Mouse (Mus musculus): ENCODE results near the gene Ccnd3.

Gene Ccnd3

DNA sequence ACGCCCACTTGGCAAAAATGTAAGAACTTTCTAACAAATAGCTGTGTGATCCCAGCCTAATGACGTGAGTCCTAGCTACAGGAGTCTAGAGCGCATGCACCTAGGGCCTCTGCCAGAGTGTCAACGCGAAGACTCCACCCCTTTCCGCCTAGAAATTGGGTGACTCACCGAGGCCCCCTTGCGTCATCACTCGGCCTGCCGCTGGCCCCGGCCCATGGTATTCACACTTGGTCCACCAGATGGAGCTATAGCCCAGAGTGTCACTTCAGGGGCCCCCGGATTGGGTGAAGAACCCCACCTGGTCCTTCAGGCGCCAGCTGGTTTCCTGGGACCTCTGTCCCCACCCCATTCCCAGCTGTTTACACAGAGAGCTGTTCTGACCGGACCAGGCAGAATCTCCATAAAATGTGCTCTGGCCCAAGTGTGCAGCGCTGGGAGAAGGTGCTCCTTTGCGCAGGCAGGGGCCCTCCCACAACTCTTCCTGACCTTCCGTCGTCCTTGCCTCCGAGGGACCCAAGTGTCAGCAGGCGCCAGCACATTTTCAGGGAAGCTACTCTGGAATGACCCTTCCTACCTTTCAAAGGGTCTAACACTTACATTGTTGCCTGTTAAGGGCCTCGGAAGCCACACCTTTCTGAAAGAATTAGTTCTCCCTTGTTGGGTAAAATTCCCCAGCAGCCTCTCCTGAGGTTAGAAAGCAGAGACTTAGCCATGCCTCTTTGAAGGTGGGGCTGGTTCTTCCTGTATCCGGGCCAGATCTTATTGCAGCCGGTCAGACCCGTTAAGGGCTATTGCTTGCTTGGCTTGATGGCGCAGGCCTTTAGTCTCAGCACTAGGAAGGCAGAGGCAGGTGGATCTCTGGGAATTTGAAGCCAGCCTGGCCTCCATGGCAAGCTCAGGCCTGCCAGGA lies 6.5 kb downstream of the Ccnd3 start:
- DNase-seq (ENCODE audit: low read depth in 1 of 2, low spot score in 2 of 2): peak; percentile 95 to 99

DNA sequence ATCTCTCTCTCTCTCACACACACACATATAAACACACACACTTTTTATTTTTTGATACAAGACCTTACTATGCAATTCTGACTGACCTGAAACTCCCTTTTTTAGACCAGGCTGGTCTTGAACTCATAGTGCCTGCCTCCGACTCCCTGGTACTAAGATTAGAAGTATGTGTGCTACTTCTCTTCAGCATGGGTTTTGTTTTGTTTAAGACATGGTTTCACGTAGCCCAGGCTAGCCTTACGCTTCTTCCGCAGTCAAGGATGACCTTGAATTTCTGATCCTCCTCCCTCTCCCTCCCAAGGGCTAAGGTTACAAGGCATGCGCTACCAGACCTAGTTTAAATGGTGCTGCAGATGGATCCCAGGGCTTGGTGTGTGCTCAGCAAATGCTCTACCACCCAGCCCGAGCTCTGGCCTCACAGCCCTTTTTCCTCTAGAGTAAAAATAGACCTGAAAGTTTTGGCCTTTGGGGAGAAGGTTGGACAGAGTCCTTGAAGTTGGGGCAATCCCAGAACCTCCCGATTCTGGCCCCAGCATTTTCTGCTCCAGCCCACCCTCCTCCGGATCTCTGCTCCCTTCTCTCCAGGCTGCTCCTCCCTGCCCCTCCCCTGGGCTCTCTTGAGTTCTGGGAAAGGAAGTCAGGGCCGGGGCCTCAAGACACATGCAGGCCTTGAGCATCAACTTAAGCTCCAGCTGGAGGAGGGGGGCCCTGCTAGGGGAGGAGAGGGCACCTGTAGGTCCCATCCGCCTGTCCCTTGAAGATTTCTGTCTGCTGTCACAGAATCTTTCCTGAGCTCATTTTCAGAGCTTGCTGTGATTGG lies 8.3 kb downstream of the Ccnd3 start:
- no peak for DNase-seq (ENCODE audit: low read depth in 1 of 2, low spot score in 2 of 2)

DNA sequence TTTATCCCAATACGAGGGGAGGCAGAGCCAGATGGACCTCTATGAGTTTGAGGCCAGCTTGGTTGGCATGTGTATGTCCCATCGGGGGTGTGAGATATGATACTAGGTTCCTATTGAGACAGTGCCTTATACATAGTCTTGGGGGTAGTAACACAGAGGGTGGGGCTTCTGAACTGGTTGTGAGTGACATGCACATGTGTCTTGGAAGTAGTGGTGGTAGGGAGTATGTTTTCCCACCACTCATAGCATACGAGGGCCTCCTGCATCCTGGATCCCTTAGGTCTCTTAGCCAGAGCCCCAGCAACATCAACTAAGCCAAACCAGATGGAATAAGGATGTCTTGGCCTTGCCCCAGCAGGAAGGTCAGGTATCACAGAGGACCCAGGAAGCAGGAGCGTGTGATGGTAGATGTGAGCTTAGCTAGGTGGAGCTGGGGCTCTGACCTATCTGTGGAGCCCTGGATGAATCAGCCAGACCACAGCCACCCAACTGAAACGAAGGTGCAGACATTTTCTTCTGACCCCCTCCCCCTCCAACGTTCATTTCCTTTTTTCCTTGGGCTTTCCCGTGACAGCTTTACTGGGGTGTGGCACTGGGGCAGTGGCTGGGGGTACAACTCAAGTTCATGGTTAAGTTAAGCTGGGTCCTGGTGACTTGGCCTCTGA lies 10.5 kb downstream of the Ccnd3 start:
- DNase-seq (ENCODE audit: low read depth in 1 of 2, low spot score in 2 of 2): no peak

DNA sequence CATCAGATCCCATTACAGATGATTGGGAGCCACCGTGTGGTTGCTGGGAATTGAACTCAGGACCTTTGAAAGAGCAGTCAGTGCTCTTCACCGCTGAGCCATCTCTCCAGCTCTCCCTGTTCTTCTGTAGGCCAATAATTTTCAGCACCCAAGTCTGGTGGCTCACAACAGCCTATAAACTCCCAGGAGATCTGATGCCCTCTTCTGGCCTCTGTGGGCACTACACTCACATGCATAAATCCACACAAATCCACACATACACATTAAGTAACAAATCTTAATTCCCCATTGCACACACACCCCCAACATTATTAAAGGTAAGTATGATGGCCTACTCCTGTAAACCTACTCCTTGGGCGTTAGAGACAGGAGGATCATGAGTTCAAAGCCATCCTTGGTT lies 11.4 kb downstream of the Ccnd3 start:
- DNase-seq (ENCODE audit: low read depth in 1 of 2, low spot score in 2 of 2): no peak

DNA sequence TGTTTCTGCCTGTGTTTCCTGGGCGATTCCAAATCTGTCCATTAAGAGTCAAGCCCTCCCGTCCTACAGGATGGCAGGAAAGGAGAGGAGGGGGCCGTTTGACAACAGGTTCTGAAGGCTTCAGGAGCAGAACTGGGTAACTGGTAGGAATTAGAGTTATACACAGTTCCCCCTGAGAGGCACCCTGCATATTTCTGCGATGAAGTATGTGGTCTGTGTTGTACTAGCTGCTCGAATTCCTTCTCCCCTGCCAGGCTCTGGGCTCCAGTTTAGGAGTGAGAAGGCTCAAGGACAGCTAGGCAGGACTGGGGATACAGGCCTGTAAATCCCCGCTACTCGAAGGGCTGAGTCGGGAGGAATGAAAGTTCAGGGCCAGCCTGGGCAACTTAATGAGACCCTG lies 13.4 kb downstream of the Ccnd3 start:
- DNase-seq (ENCODE audit: low read depth in 1 of 2, low spot score in 2 of 2): no peak

- DNase-seq (ENCODE audit: low read depth in 1 of 2, low spot score in 2 of 2): peak in 1 of 2 experiments; percentile 42
Observed at GRCm38 (mm10) chr17:47521551-47522258, 16.9 kb downstream of the Ccnd3 start.

- DNase-seq (ENCODE audit: low read depth in 1 of 2, low spot score in 2 of 2): no peak
Observed at GRCm38 (mm10) chr17:47522536-47522935, 17.7 kb downstream of the Ccnd3 start.

DNA sequence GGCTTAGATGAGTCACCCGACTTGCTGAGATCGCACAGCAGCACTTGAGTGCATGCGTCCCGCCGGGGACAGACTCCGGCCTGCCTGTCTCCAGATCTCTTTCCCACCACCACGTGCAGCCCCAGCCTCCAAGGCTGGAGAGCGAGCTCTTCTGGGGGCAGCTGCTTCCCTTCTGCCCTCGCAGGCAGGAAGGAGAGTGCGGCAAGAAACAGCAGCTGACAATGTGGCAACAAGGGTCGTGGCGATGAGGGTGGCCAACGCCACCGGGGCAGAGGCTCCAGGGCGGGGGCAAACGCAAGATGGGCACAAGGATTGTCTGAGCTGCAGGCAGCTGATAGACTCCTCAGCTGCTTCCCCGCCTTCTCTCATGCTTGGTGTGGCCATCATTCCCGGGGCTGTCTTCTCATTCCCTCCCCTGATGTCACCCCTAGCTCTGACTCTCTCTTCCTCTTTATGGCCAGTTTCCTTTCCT lies 18.4 kb downstream of the Ccnd3 start:
- DNase-seq (ENCODE audit: low read depth in 1 of 2, low spot score in 2 of 2): peak in 1 of 2 experiments; percentile 23

GRCm38 (mm10) chr17:47524055-47524454 lies 19.2 kb downstream of the Ccnd3 start:
- no peak for DNase-seq (ENCODE audit: low read depth in 1 of 2, low spot score in 2 of 2)

GRCm38 (mm10) chr17:47524991-47525390 lies 20.1 kb downstream of the Ccnd3 start:
- no peak for DNase-seq (ENCODE audit: low read depth in 1 of 2, low spot score in 2 of 2)

DNA sequence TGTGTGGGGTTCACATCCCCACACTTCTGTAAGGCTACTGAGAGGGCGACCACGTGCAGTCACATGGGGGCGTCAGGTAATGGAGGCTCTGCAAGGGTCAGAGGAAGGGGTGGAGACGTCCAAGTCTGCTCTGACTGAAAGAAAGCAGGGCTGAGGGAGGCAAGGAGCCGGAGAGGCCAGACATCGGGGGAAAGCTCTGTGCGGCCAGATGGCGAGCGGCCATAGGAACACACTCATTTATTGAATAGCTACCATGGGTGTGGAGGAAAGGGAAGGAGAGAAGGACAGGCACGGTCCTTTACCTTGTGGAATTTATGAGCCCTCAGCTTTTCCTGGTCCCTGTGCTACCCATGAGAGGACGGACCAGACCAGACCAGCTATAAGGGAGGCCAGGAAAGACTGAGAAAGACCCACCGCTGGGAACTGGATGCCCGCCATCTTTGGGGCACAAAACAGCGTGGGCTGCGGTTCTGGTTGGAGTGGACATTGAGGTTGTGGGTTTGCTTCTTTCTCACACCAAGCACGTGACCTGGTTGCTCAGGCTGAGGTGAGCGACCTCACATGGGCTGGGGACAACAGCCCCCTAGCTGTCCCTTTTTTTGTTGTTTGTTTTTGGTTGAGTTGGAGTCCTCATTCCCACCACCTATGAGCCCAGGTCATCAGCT lies 22.1 kb downstream of the Ccnd3 start:
- DNase-seq (ENCODE audit: low read depth in 1 of 2, low spot score in 2 of 2): no peak

- no peak for DNase-seq (ENCODE audit: low read depth in 1 of 2, low spot score in 2 of 2)
Observed at GRCm38 (mm10) chr17:47527581-47528300, 22.9 kb downstream of the Ccnd3 start.

DNA sequence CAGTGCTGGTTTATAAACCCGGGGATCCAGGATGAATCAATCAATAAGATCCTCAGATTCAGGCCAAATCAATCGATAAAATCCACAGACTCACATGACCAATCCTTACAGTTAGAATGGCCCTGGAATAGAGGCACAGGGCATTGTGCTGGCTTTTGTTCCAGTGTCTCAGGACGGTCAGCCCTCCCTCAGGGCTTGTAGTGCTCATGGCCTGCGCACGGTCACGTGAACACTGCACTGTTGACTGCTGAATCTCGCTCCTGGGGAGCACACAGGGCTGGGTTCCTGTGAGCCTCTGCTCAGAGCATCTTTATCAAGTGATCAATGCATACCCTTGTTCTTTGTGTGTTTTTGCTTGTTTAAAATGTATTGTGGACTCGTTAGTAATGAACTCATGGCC lies 24.1 kb downstream of the Ccnd3 start:
- DNase-seq (ENCODE audit: low read depth in 1 of 2, low spot score in 2 of 2): no peak

GRCm38 (mm10) chr17:47529595-47529994 lies 24.7 kb downstream of the Ccnd3 start:
- no peak for DNase-seq (ENCODE audit: low read depth in 1 of 2, low spot score in 2 of 2)

- no peak for DNase-seq (ENCODE audit: low read depth in 1 of 2, low spot score in 2 of 2)
Observed at GRCm38 (mm10) chr17:47531387-47531818, 26.6 kb downstream of the Ccnd3 start.

- DNase-seq (ENCODE audit: low read depth in 1 of 2, low spot score in 2 of 2): no peak
Observed at GRCm38 (mm10) chr17:47532364-47532763, 27.5 kb downstream of the Ccnd3 start.

- no peak for DNase-seq (ENCODE audit: low read depth in 1 of 2, low spot score in 2 of 2)
Observed at GRCm38 (mm10) chr17:47533691-47534090, 28.8 kb downstream of the Ccnd3 start.

DNA sequence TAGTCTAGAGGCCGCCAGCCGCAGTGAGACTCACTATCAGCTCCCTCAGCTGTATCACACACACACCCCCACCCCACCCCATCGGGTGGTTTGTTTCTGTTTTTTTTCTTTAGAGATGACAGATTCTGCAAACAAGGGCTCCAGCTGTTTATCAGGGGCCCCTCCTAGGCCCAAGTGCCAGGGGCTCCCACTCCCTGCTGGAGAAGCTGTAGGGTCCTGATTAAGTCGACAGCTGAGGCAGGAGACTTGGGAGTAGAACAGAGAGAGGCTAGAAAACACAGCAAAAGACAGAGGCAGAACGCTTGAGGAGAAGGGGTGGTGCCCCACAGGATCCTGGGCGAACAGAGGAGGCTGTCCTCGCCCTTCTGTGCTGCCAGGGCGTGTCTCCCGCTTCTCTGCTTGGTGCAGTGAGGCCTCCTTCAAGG lies 31.0 kb downstream of the Ccnd3 start:
- no peak for DNase-seq (ENCODE audit: low read depth in 1 of 2, low spot score in 2 of 2)

DNA sequence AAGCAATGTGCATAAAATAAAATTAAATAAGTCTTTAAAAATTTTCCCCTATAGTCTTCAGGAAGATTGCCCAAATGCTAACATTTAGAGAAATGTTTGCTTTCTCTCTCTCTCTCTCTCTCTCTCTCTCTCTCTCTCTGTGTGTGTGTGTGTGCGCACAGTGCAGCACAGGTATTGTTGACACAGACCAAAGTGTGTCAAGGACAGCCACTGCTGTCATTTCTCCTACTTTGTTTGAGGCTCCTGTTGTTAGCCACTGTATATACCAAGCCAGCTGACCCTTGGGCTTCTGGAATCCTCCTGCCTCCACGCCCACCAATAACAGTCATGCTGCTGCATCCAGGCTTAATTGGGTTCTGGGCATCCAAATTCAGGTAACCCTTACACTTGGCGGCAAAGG lies 33.2 kb downstream of the Ccnd3 start:
- no peak for DNase-seq (ENCODE audit: low read depth in 1 of 2, low spot score in 2 of 2)

DNA sequence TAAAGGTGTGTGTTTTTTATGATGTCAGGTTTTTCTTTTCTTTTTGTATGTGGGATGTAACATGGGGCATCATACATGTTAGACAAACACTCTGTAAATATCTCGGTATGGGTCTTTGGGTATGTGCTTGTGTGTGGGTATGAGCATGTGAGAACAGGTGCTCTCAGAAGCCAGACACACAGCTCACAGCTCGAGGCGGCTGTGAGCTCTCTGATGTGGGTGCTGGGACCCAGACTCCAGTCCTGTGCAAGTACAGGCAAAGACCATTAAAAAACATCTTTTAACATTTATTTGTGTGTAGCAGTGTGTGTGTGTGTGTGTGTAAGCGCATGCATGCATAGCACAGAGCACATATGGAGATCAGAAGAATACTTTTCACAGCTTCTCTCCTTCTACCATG lies 34.3 kb downstream of the Ccnd3 start:
- no peak for DNase-seq (ENCODE audit: low read depth in 1 of 2, low spot score in 2 of 2)
